Mouse (Mus musculus): ENCODE data around the gene Psme3.
"Not testable (repeated sequence)": the region's sequence is repeated elsewhere in the genome, so short reads cannot be mapped to it uniquely, and the experiment has no call there.

- not testable (repeated sequence) for TF ChIP-seq CTCF, EP300 (IDR thresholded peaks at IDR 0.05; ENCODE audit: low read depth)
These were observed 14.9 kb downstream of the Psme3 start for GRCm38 (mm10) chr11:101330961-101331360.

All from liver, postnatal 0 days (tissue).